Mouse (Mus musculus): ENCODE data around the gene Zfp382. TPM values are rescaled to one million over a fixed set of nuclear protein-coding genes. Genes with fewer than 3 reads are reported as not detected.
"Not testable (repeated sequence)": the region's sequence is repeated elsewhere in the genome, so short reads cannot be mapped to it uniquely, and the experiment has no call there.

Gene Zfp382
- polyA plus RNA-seq, 1 experiment from 2014 or later: 5.8 TPM

GRCm38 (mm10) chr7:30168914-30169582 is 47.3 kb downstream of the Zfp382 start:
- peak; percentile 28 for ATAC-seq (ENCODE audit: low read depth)
- Histone ChIP-seq H3K27ac (replicated peaks; ENCODE audit: low read depth, low read length) (peak overlapping the region; percentile 95), H3K4me3 (ENCODE audit: low read depth, low read length) (peak overlapping the region; percentile 84), H3K9me3 (ENCODE audit: control insufficient read depth, low read length) (peaks cover 38% of the 10 kb centered on the region), H3K4me1 (ENCODE audit: control insufficient read depth, insufficient read depth, low read length) (peaks cover 4% of the 10 kb centered on the region; the same call in 1 of the 2 replicates), H3K27me3 (replicated peaks; ENCODE audit: control insufficient read depth, insufficient read depth, low read length) (no peaks in the 10 kb centered on the region), H3K4me2 (ENCODE audit: low read depth, low read length) (peak overlapping the region; percentile 73), H3K9ac (ENCODE audit: low read depth, low read length) (peak overlapping the region; percentile 84), H3K36me3 (ENCODE audit: control insufficient read depth, insufficient read depth, low read length) (peaks cover 35% of the 10 kb centered on the region)
- WGBS: 3% methylated on average over 21 of the region's 21 CpGs
- DNase-seq (ENCODE audit: low spot score): peak; percentile 43

DNA sequence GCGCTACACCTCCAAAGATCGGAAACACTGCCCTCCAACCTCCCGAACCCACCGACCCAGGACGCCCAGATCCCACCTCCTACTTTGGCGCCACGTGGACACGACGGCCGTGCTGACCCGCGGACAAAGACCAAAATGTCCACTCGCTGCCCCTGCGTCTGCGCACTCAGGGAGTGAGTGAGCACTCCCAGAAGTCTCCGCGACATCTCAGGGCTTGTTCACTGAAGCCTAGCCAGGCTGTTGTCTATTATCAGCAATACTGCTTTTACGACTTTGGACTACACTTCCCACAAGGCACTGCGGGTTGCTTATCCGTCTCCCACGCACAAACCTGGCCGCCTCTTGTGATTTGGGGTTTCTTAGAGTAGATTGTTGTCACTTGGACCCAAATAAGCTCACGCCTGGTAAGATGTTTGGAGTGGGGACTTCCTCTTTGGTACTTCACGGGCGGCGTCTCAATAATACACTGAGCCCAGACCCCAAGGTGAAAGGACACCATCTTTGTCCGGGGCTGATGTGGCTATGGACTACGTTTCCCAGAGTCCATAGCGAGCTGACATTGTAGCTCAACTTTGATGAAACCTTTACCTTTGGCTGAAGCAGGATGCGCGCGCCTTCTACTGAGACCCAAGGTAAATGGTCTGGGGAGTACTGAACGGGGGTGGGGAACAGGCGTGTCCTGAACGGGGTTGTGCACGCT is 48.0 kb downstream of the Zfp382 start, which contains the start of gene Zfp146:
TSS of gene Zfp146 (minus strand) at position 168 of the 700 bp plus-strand sequence.
- DNase-seq (ENCODE audit: low spot score): peak; percentile 99
- Histone ChIP-seq H3K9me3 (ENCODE audit: control insufficient read depth, low read length) (peaks cover 32% of the 10 kb centered on the region), H3K27ac (replicated peaks; ENCODE audit: low read depth, low read length) (peak within 1 kb of the TSS; percentile 95), H3K27me3 (replicated peaks; ENCODE audit: control insufficient read depth, insufficient read depth, low read length) (no peaks in the 10 kb centered on the region), H3K36me3 (ENCODE audit: control insufficient read depth, insufficient read depth, low read length) (peaks cover 28% of the 10 kb centered on the region), H3K9ac (ENCODE audit: low read depth, low read length) (peak within 1 kb of the TSS; percentile 84), H3K4me1 (ENCODE audit: control insufficient read depth, insufficient read depth, low read length) (peaks cover 4% of the 10 kb centered on the region; the same call in 1 of the 2 replicates), H3K4me3 (ENCODE audit: low read depth, low read length) (peak within 1 kb of the TSS; percentile 84), H3K4me2 (ENCODE audit: low read depth, low read length) (peak within 1 kb of the TSS; percentile 73)
- under 1% methylated on average over 36 of the region's 36 CpGs for WGBS
- ATAC-seq (ENCODE audit: low read depth): peak; percentile 97

DNA sequence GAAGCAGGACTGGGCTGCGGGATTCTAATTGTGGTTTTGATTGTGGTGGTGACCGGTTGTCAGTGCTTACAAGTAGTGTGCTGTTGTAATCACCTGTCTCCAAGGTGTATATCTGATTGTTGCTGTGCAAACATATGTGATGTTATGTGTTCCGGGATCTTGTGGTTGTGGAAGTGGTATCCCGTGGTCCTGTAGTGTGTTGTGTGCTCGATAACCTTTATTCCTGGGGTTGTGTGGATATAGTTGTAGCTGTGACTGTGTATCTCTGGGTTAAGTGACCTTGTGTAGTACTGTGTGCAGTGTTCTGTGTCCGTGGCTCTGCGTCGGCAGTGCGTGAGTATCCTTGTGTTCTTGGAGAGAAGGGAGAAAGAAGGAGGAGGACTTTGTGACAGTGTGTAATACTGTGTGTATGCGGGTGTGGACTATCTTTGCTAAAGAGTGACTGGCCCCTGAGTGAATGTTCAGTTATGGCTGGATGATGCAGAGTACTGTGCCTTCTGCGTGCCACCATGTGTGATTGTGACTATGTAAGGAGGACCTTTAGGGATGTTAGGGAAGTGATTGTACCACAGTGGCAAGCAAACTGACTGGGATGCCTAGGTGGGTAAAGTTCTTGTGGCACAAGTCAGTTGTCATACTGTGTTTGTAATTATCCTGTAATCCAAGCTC is 48.7 kb downstream of the Zfp382 start:
- peak overlapping the region; percentile 73 for H3K4me2 ChIP-seq (ENCODE audit: low read depth, low read length)
- ATAC-seq (ENCODE audit: low read depth) (no peak), DNase-seq (ENCODE audit: low spot score) (no peak)
- H3K27me3 ChIP-seq (replicated peaks; ENCODE audit: control insufficient read depth, insufficient read depth, low read length): no peaks in the 10 kb centered on the region
- H3K4me1 ChIP-seq (ENCODE audit: control insufficient read depth, insufficient read depth, low read length): peaks cover 4% of the 10 kb centered on the region; the same call in 1 of the 2 replicates
- peak overlapping the region; percentile 84 for H3K4me3 ChIP-seq (ENCODE audit: low read depth, low read length)
- H3K36me3 ChIP-seq (ENCODE audit: control insufficient read depth, insufficient read depth, low read length): peaks cover 22% of the 10 kb centered on the region
- WGBS: 25% methylated on average over 11 of the region's 11 CpGs
- peak overlapping the region; percentile 84 for H3K9ac ChIP-seq (ENCODE audit: low read depth, low read length)
- no peak overlapping the region for H3K27ac ChIP-seq (replicated peaks; ENCODE audit: low read depth, low read length)
- H3K9me3 ChIP-seq (ENCODE audit: control insufficient read depth, low read length): peaks cover 25% of the 10 kb centered on the region

GRCm38 (mm10) chr7:30176474-30176873 is 54.7 kb downstream of the Zfp382 start:
- no peak for DNase-seq (ENCODE audit: low spot score)
- H3K9me3 ChIP-seq (ENCODE audit: control insufficient read depth, low read length): no peaks in the 10 kb centered on the region
- no peak for ATAC-seq (ENCODE audit: low read depth)
- no peaks in the 10 kb centered on the region for H3K27me3 ChIP-seq (replicated peaks; ENCODE audit: control insufficient read depth, insufficient read depth, low read length)
- peaks cover 20% of the 10 kb centered on the region for H3K36me3 ChIP-seq (ENCODE audit: control insufficient read depth, insufficient read depth, low read length)
- no peak overlapping the region for H3K4me2 ChIP-seq (ENCODE audit: low read depth, low read length)
- H3K9ac ChIP-seq (ENCODE audit: low read depth, low read length): no peak overlapping the region
- no peak overlapping the region for H3K27ac ChIP-seq (replicated peaks; ENCODE audit: low read depth, low read length)
- no peak overlapping the region for H3K4me3 ChIP-seq (ENCODE audit: low read depth, low read length)
- H3K4me1 ChIP-seq (ENCODE audit: control insufficient read depth, insufficient read depth, low read length): no peaks in the 10 kb centered on the region
- WGBS: 85% methylated on average over 12 of the region's 12 CpGs

DNA sequence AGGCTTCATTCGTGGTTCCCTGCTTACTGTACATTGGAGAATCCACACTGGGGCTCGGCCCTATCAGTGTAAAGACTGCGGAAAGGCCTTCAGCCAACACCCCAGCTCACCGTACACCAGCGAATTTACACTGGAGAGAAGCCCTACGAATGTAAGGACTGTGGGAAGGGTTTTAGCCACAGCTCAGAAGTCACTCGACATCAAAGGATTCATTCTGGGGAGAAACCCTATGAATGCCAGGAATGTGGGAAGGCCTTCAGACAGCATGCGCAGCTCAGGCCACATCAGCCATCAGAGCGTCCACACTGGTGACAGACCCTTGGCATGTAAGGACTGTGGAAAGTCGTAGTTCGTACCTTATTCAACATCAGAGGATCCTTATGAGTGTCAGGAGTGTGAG is 56.5 kb downstream of the Zfp382 start:
- Histone ChIP-seq H3K9me3 (ENCODE audit: control insufficient read depth, low read length) (no peaks in the 10 kb centered on the region), H3K27ac (replicated peaks; ENCODE audit: low read depth, low read length) (no peak overlapping the region), H3K4me2 (ENCODE audit: low read depth, low read length) (no peak overlapping the region), H3K4me1 (ENCODE audit: control insufficient read depth, insufficient read depth, low read length) (no peaks in the 10 kb centered on the region), H3K9ac (ENCODE audit: low read depth, low read length) (no peak overlapping the region), H3K27me3 (replicated peaks; ENCODE audit: control insufficient read depth, insufficient read depth, low read length) (no peaks in the 10 kb centered on the region), H3K4me3 (ENCODE audit: low read depth, low read length) (no peak overlapping the region), H3K36me3 (ENCODE audit: control insufficient read depth, insufficient read depth, low read length) (peaks cover 20% of the 10 kb centered on the region)
- DNase-seq (ENCODE audit: low spot score): no peak
- WGBS: 79% methylated on average over 11 of the region's 11 CpGs
- ATAC-seq (ENCODE audit: low read depth): no peak

- ATAC-seq (ENCODE audit: low read depth) (no peak), DNase-seq (ENCODE audit: low spot score) (peak; percentile 82)
- Histone ChIP-seq H3K9me3 (ENCODE audit: control insufficient read depth, low read length) (no peaks in the 10 kb centered on the region), H3K4me1 (ENCODE audit: control insufficient read depth, insufficient read depth, low read length) (peaks cover 8% of the 10 kb centered on the region; the same call in 1 of the 2 replicates), H3K4me2 (ENCODE audit: low read depth, low read length) (no peak overlapping the region), H3K27ac (replicated peaks; ENCODE audit: low read depth, low read length) (no peak overlapping the region), H3K36me3 (ENCODE audit: control insufficient read depth, insufficient read depth, low read length) (peaks cover 31% of the 10 kb centered on the region), H3K4me3 (ENCODE audit: low read depth, low read length) (no peak overlapping the region), H3K9ac (ENCODE audit: low read depth, low read length) (no peak overlapping the region), H3K27me3 (replicated peaks; ENCODE audit: control insufficient read depth, insufficient read depth, low read length) (no peaks in the 10 kb centered on the region)
- 3% methylated on average over 4 of the region's 4 CpGs for WGBS
Observed at GRCm38 (mm10) chr7:30181308-30181707, 59.6 kb downstream of the Zfp382 start.

GRCm38 (mm10) chr7:30181929-30182328 is 60.2 kb downstream of the Zfp382 start:
- H3K4me3 ChIP-seq (ENCODE audit: low read depth, low read length): not testable (repeated sequence)
- 88% methylated on average over 9 of the region's 10 CpGs for WGBS

GRCm38 (mm10) chr7:30183189-30183588 is 61.4 kb downstream of the Zfp382 start:
- not testable (repeated sequence) for H3K27me3 ChIP-seq (replicated peaks; ENCODE audit: control insufficient read depth, insufficient read depth, low read length); H3K4me1 ChIP-seq (ENCODE audit: control insufficient read depth, insufficient read depth, low read length); H3K4me2 ChIP-seq (ENCODE audit: low read depth, low read length); H3K9ac ChIP-seq (ENCODE audit: low read depth, low read length); H3K9me3 ChIP-seq (ENCODE audit: control insufficient read depth, low read length); DNase-seq (ENCODE audit: low spot score); ATAC-seq (ENCODE audit: low read depth); H3K27ac ChIP-seq (replicated peaks; ENCODE audit: low read depth, low read length); H3K4me3 ChIP-seq (ENCODE audit: low read depth, low read length)
- WGBS: 73% methylated on average over 7 of the region's 7 CpGs
- peaks cover 37% of the 10 kb centered on the region for H3K36me3 ChIP-seq (ENCODE audit: control insufficient read depth, insufficient read depth, low read length)

More at GRCm38 (mm10) chr7:30181929-30182328, 60.2 kb downstream of the Zfp382 start:
- not testable (repeated sequence) for H3K4me1 ChIP-seq (ENCODE audit: control insufficient read depth, insufficient read depth, low read length); H3K27ac ChIP-seq (replicated peaks; ENCODE audit: low read depth, low read length); H3K9me3 ChIP-seq (ENCODE audit: control insufficient read depth, low read length); ATAC-seq (ENCODE audit: low read depth); DNase-seq (ENCODE audit: low spot score); H3K4me2 ChIP-seq (ENCODE audit: low read depth, low read length); H3K27me3 ChIP-seq (replicated peaks; ENCODE audit: control insufficient read depth, insufficient read depth, low read length); H3K9ac ChIP-seq (ENCODE audit: low read depth, low read length)
- H3K36me3 ChIP-seq (ENCODE audit: control insufficient read depth, insufficient read depth, low read length): peaks cover 35% of the 10 kb centered on the region

All from embryonic facial prominence, embryonic 14.5 days (tissue).